Mouse (Mus musculus) hindlimb bud, embryonic 11.5 days (tissue): ENCODE measurements around the gene Ascl1.

ENCODE experiments used
- DNase-seq: peaks from one replicate; pipeline ENCODE4 v3.0.0-alpha.2; 2012; ENCODE audit warnings: low read depth, low spot score; ENCODE audit errors: extremely low spot score

Gene Ascl1

GRCm38 (mm10) chr10:87493576-87493975 lies at the start of gene Ascl1:
Gene Ascl1, minus strand, starts transcription at chr10:87493660.
- no peak for DNase-seq

- no peak for DNase-seq
Measured at GRCm38 (mm10) chr10:87534172-87534571, 40.7 kb upstream of the Ascl1 start.

GRCm38 (mm10) chr10:87521646-87522045 lies 28.2 kb upstream of the Ascl1 start, which contains the start of gene Pah:
Gene Pah, plus strand, starts transcription at chr10:87521795.
- no peak for DNase-seq

GRCm38 (mm10) chr10:87520401-87521116 lies 27.1 kb upstream of the Ascl1 start:
- no peak for DNase-seq

- no peak for DNase-seq
Measured at GRCm38 (mm10) chr10:87518585-87518984, 25.1 kb upstream of the Ascl1 start.

- no peak for DNase-seq
Measured at GRCm38 (mm10) chr10:87513052-87513451, 19.6 kb upstream of the Ascl1 start.

GRCm38 (mm10) chr10:87508581-87508980 lies 15.1 kb upstream of the Ascl1 start:
- no peak for DNase-seq

- no peak for DNase-seq
Measured at GRCm38 (mm10) chr10:87503946-87504345, 10.5 kb upstream of the Ascl1 start.

GRCm38 (mm10) chr10:87502283-87502682 lies 8.8 kb upstream of the Ascl1 start:
- no peak for DNase-seq

- no peak for DNase-seq
Measured at GRCm38 (mm10) chr10:87501659-87502042, 8.2 kb upstream of the Ascl1 start.

- no peak for DNase-seq
Measured at GRCm38 (mm10) chr10:87500926-87501658, 7.6 kb upstream of the Ascl1 start.

- DNase-seq = no peak
Measured at GRCm38 (mm10) chr10:87497056-87497455, 3.6 kb upstream of the Ascl1 start.

- no peak for DNase-seq
Measured at GRCm38 (mm10) chr10:87494596-87494995, 1.1 kb upstream of the Ascl1 start.

- no peak for DNase-seq
Measured at GRCm38 (mm10) chr10:87494176-87494575, 716 bp upstream of the Ascl1 start.

GRCm38 (mm10) chr10:87492661-87493551 lies 554 bp downstream of the Ascl1 start:
- DNase-seq = no peak

- no peak for DNase-seq
Measured at GRCm38 (mm10) chr10:87492332-87492660, 1.2 kb downstream of the Ascl1 start.

- DNase-seq = no peak
Measured at GRCm38 (mm10) chr10:87491485-87492040, 1.9 kb downstream of the Ascl1 start.

GRCm38 (mm10) chr10:87490328-87490727 lies 3.1 kb downstream of the Ascl1 start:
- no peak for DNase-seq

GRCm38 (mm10) chr10:87489246-87490009 lies 4.0 kb downstream of the Ascl1 start:
- no peak for DNase-seq

GRCm38 (mm10) chr10:87488429-87489145 lies 4.9 kb downstream of the Ascl1 start:
- no peak for DNase-seq
